Mouse (Mus musculus) cortical plate, adult 2 months (tissue): ENCODE measurements around the gene Rpp21. TPM values are rescaled to one million over a fixed set of nuclear protein-coding genes. Genes with fewer than 3 reads are reported as not detected.
"Not testable (repeated sequence)": the region's sequence is repeated elsewhere in the genome, so short reads cannot be mapped to it uniquely, and the experiment has no call there.

Source experiments
- H3K27ac ChIP-seq: fragments of 200-500 bp; 2 replicates; pipeline ENCODE4 v1.5.1; 2012; ENCODE audit warnings: low read length, control low read depth, inconsistent platforms; ENCODE audit not compliant: insufficient read depth
- H3K4me1 ChIP-seq: fragments of 200-500 bp; 2 replicates; pipeline ENCODE4 v1.6.1; 2011; ENCODE audit warnings: low read length; ENCODE audit not compliant: control insufficient read depth, insufficient read depth
- H3K4me3 ChIP-seq: fragments of 200-500 bp; 2 replicates; pipeline ENCODE4 v1.5.1; 2011; ENCODE audit warnings: mild to moderate bottlenecking, low read length, control low read depth; ENCODE audit not compliant: insufficient read depth
- CTCF ChIP-seq: fragments of 200-500 bp; IDR thresholded peaks from 2 replicates; pipeline ENCODE4 v1.5.1; 2011; ENCODE audit warnings: mild to moderate bottlenecking, control low read depth, low read length; ENCODE audit not compliant: insufficient read depth; ENCODE audit errors: extremely low read depth
- POLR2A ChIP-seq: fragments of 200-500 bp; IDR thresholded peaks from 2 replicates; pipeline ENCODE4 v1.6.1; 2011; ENCODE audit warnings: mild to moderate bottlenecking, low read length, control low read depth; ENCODE audit not compliant: insufficient read depth; ENCODE audit errors: extremely low read depth
- polyA plus RNA-seq: library from polyadenylated mRNA; depleted of rRNA; stranded (reverse); fragments of >200 nt; gene quantifications from 2 replicates; pipeline ENCODE4 v1.2.3, GENCODE M21; 2012

Rpp21 gene
- polyA plus RNA-seq, 1 experiment, result 60.0 TPM

DNA sequence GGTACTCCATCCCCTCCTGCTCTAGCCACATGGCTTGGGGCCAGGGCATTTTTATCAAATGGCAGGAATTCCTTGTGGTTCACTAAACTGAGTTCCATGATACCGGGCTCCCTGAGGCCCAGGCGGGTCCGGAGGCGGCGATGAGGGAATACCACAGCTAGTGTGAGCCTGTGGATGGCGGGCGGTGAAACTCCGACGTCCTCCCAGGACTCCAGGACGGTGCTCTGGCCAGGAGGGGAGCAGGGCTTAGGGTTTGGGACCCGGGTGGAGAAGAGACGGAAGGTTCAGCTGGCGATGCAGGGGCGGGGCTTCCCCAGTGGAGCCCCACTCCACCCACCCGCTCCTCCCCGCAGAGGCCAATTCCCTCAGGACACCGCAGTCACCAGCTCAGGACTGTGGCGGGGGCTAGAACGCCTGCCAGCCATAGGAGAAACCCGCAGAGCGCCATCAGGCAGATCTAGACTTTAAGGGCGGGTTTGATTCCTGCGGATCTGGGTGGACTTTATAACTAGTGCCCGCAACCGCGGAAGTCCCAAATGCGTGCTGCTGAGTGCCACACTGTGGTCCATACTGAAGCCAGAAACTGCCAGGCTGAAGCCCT is 20.4 kb downstream of the Rpp21 start:
- TF ChIP-seq CTCF (no peak), POLR2A (no peak)
- H3K27ac ChIP-seq, result no peak overlapping the region
- no peaks in the 10 kb centered on the region for H3K4me1 ChIP-seq
- no peak overlapping the region for H3K4me3 ChIP-seq

GRCm38 (mm10) chr17:36235300-36235699 is 22.6 kb downstream of the Rpp21 start:
- not testable (repeated sequence) for H3K4me1 ChIP-seq, H3K27ac ChIP-seq, H3K4me3 ChIP-seq

- Histone ChIP-seq H3K4me1 (no peaks in the 10 kb centered on the region), H3K27ac (no peak overlapping the region), H3K4me3 (no peak overlapping the region)
- TF ChIP-seq POLR2A, result no peak
- TF ChIP-seq CTCF, result no peak
These were observed 24.3 kb downstream of the Rpp21 start for GRCm38 (mm10) chr17:36233572-36233971.

DNA sequence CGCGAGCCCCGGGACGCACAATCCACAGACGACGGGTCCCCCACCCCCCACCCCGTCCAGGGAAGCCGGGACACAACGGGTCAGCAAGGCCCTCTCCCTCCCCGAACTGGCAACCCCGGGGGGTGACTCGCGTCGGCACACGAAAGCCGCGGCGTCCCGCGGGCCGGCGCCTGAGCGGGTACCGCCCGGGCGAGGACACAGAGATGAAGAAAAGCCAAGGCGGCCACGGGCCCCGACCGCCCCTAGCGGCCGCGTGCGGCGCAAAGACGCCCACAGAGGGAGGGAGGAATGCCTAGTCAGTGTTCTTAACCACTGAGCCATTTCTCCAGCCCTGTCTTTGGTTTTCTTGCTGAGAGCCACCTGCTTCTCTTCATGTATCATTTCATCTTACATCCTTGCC is 26.6 kb downstream of the Rpp21 start:
- Histone ChIP-seq H3K27ac (no peak overlapping the region), H3K4me1 (no peaks in the 10 kb centered on the region), H3K4me3 (no peak overlapping the region)
- TF ChIP-seq CTCF, result peak; percentile 29; the same call in 1 of the 2 replicates
- TF ChIP-seq POLR2A, result no peak

- Histone ChIP-seq H3K4me1 (no peaks in the 10 kb centered on the region), H3K4me3 (no peak overlapping the region)
- TF ChIP-seq POLR2A (no peak), CTCF (no peak)
These were observed 28.8 kb downstream of the Rpp21 start for GRCm38 (mm10) chr17:36229046-36229445.

DNA sequence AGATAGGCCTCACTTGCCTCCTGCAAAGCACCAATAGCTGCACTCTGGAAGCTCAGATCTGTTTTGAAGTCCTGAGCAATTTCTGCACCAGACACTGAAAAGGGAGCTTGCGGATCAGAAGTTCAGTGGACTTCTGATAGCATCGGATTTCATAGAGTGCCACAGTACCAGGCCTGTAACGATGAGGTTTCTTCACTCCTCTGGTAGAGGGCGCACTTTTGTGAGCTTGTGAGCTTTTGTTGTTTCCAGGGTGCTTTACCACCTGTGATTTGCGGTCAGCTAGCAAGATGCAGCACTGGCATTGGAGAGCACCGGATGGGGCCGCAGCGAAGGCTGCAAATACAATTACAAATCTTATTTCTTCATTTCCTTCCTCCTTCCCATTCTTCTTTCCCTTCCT is 30.9 kb downstream of the Rpp21 start:
- H3K4me3 ChIP-seq, result no peak overlapping the region
- TF ChIP-seq CTCF, result no peak
- no peak for TF ChIP-seq POLR2A

More at GRCm38 (mm10) chr17:36229046-36229445, 28.8 kb downstream of the Rpp21 start:
- H3K27ac ChIP-seq, result no peak overlapping the region

DNA sequence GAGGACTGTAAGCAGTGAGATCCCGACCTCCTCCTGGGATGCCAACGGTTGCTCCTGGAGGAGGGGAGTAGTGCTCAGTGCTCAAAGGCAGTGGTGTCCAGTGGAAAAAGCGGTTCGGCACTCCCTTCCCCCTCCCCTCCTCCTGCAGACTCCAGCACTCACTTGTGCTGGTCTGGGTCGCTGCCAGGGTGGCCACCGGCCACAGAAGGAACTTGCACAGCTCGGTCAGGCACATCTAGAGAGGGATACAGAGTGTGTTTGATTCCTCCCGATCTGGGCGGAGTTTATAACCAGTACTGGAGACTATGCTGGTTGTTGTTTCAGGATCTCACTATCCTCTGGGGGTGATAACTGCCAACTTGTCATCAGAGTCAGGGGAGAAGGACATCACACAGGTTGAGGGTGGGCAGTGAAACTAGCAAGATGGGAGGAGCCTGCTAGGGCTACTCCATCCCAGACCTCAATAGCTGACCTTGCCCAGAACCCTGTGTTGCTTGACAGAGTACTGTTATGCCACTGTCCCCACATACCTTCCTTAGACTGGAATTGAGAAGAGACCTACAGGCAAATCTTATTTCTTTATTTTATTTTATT is 32.5 kb downstream of the Rpp21 start:
- no peak overlapping the region for H3K4me3 ChIP-seq
- H3K27ac ChIP-seq, result no peak overlapping the region
- no peaks in the 10 kb centered on the region for H3K4me1 ChIP-seq
- no peak for TF ChIP-seq CTCF
- no peak for TF ChIP-seq POLR2A

More for the DNA sequence above, 30.9 kb downstream of the Rpp21 start:
- Histone ChIP-seq H3K27ac (no peak overlapping the region), H3K4me1 (no peaks in the 10 kb centered on the region)

- Histone ChIP-seq H3K27ac (no peak overlapping the region), H3K4me3 (no peak overlapping the region), H3K4me1 (no peaks in the 10 kb centered on the region)
- TF ChIP-seq CTCF (no peak), POLR2A (no peak)
These were observed 33.4 kb downstream of the Rpp21 start for GRCm38 (mm10) chr17:36224451-36224850.

GRCm38 (mm10) chr17:36218594-36219155 is 39.2 kb downstream of the Rpp21 start:
- TF ChIP-seq POLR2A (no peak), CTCF (no peak)
- Histone ChIP-seq H3K27ac (no peak overlapping the region), H3K4me3 (no peak overlapping the region), H3K4me1 (peaks cover 2% of the 10 kb centered on the region; the same call in 1 of the 2 replicates)

GRCm38 (mm10) chr17:36215586-36215985 is 42.3 kb downstream of the Rpp21 start:
- no peak overlapping the region for H3K4me3 ChIP-seq
- H3K27ac ChIP-seq, result no peak overlapping the region
- TF ChIP-seq CTCF, result no peak
- TF ChIP-seq POLR2A, result no peak
- peaks cover 2% of the 10 kb centered on the region; the same call in 1 of the 2 replicates for H3K4me1 ChIP-seq
